Mouse (Mus musculus): ENCODE data around the gene Slc25a25.

- TF ChIP-seq FLI1 (IDR thresholded peaks at IDR 0.05; ENCODE audit: low read length): no peak
- TF ChIP-seq GATA1 (IDR thresholded peaks at IDR 0.05; ENCODE audit: borderline replicate concordance, low read length): no peak
These were observed 25.7 kb downstream of the Slc25a25 start for GRCm38 (mm10) chr2:32425568-32425967.

Measured in megakaryocyte, embryonic 14.5 days (primary cell).